Mouse (Mus musculus): ENCODE data around the gene Nomo1.

The Nomo1 gene

GRCm38 (mm10) chr7:46047873-46048562 is 14.5 kb downstream of the Nomo1 start:
- no peak for DNase-seq (ENCODE audit: low spot score)

- no peak for DNase-seq (ENCODE audit: low spot score)
Measured at GRCm38 (mm10) chr7:46049981-46050380, 16.5 kb downstream of the Nomo1 start.

GRCm38 (mm10) chr7:46052161-46052821 is 18.8 kb downstream of the Nomo1 start:
- DNase-seq (ENCODE audit: low spot score): no peak

GRCm38 (mm10) chr7:46053566-46053965 is 20.1 kb downstream of the Nomo1 start:
- DNase-seq (ENCODE audit: low spot score): no peak

GRCm38 (mm10) chr7:46058882-46059281 is 25.4 kb downstream of the Nomo1 start:
- no peak for DNase-seq (ENCODE audit: low spot score)

- no peak for DNase-seq (ENCODE audit: low spot score)
Measured at GRCm38 (mm10) chr7:46060688-46061087, 27.2 kb downstream of the Nomo1 start.

- no peak for DNase-seq (ENCODE audit: low spot score)
Measured at GRCm38 (mm10) chr7:46061614-46062013, 28.1 kb downstream of the Nomo1 start.

GRCm38 (mm10) chr7:46063296-46063695 is 29.8 kb downstream of the Nomo1 start:
- DNase-seq (ENCODE audit: low spot score): no peak

- DNase-seq (ENCODE audit: low spot score): no peak
Measured at GRCm38 (mm10) chr7:46068831-46069230, 35.3 kb downstream of the Nomo1 start.

GRCm38 (mm10) chr7:46076844-46077243 is 43.3 kb downstream of the Nomo1 start:
- no peak for DNase-seq (ENCODE audit: low spot score)

GRCm38 (mm10) chr7:46077675-46078074 is 44.2 kb downstream of the Nomo1 start:
- DNase-seq (ENCODE audit: low spot score): no peak

- DNase-seq (ENCODE audit: low spot score): no peak
Measured at GRCm38 (mm10) chr7:46084024-46084423, 50.5 kb downstream of the Nomo1 start.

- no peak for DNase-seq (ENCODE audit: low spot score)
Measured at GRCm38 (mm10) chr7:46084839-46085513, 51.5 kb downstream of the Nomo1 start.

- no peak for DNase-seq (ENCODE audit: low spot score)
Measured at GRCm38 (mm10) chr7:46086378-46086777, 52.9 kb downstream of the Nomo1 start.

- DNase-seq (ENCODE audit: low spot score): no peak
Measured at GRCm38 (mm10) chr7:46088241-46088640, 54.7 kb downstream of the Nomo1 start.

GRCm38 (mm10) chr7:46092803-46093202 is 59.3 kb downstream of the Nomo1 start:
- DNase-seq (ENCODE audit: low spot score): no peak

- DNase-seq (ENCODE audit: low spot score): peak; percentile 19
Measured at GRCm38 (mm10) chr7:46096136-46096535, 62.6 kb downstream of the Nomo1 start.

GRCm38 (mm10) chr7:46097319-46097783 is 63.9 kb downstream of the Nomo1 start:
- no peak for DNase-seq (ENCODE audit: low spot score)

GRCm38 (mm10) chr7:46098221-46098918 is 64.9 kb downstream of the Nomo1 start:
- no peak for DNase-seq (ENCODE audit: low spot score)

GRCm38 (mm10) chr7:46098919-46099286 is 65.4 kb downstream of the Nomo1 start:
- DNase-seq (ENCODE audit: low spot score): no peak

GRCm38 (mm10) chr7:46099682-46100081 is 66.2 kb downstream of the Nomo1 start:
- no peak for DNase-seq (ENCODE audit: low spot score)

- peak; percentile 30 for DNase-seq (ENCODE audit: low spot score)
Measured at GRCm38 (mm10) chr7:46100563-46100962, 67.1 kb downstream of the Nomo1 start, which contains the start of gene Kcnj11. Gene Kcnj11 (minus strand): TSS chr7:46100764.

Measured in ovary, adult 18-20 months (tissue).